Mouse (Mus musculus) urinary bladder, postnatal 25 days (tissue): ENCODE data around the gene Hesx1.
A peak's percentile ranks its signal among the peaks of the same experiment; 100 is the strongest.
"Not testable (repeated sequence)": the region's sequence is repeated elsewhere in the genome, so short reads cannot be mapped to it uniquely, and the experiment has no call there.

Experiments
- DNase-seq: peaks from one replicate; pipeline ENCODE4 v3.0.0; 2022; ENCODE audit warnings: low spot score

The Hesx1 gene

DNA sequence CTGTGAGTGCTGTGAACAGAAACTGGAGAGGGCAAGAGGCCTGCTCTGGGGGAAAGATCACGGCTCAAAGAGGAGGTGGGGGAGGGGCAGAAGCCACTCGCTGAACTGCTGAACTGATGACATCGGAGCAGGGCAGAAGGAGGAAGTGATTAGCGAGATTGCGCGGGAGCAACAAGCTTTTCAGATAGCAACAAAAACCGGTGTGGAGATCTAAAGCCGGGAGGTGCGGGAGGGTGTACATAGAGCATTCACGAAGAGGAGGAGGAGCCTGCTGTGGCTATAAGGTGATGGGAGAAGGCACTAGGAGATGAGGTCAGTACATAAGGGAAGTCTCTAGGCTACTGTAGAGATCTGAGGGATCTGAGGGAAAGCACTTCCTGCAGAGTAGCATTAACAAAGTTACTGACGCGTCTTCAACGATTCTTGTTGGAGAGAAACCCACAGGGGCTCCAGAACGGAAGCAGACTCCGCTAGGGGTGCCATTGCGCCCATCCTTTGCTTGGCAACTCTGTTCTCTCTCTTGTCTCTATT, at the start of gene Hesx1:
Gene Hesx1 (plus strand): TSS at position 206 of the 531 bp plus-strand sequence.
- peak; percentile 27 for DNase-seq

DNA sequence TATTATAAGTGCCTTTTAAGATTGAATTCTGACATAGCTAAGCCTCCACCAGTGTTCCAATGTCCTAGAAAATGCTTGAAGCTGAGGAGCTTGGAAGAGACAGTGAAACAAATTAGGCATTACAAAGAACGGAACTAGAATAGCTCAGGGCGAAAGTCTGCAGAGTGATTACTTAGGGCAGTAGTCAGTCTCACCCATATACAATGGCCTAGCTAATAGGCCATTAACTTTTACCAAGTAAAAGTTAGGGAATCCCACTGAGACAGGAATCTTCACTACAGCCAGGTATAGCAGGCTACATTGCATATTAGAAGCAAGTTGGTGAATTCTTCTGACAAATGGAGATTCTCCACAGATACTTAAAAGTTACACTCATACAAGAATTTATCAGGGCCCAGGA, 38.1 kb upstream of the Hesx1 start:
- not testable (repeated sequence) for DNase-seq

DNA sequence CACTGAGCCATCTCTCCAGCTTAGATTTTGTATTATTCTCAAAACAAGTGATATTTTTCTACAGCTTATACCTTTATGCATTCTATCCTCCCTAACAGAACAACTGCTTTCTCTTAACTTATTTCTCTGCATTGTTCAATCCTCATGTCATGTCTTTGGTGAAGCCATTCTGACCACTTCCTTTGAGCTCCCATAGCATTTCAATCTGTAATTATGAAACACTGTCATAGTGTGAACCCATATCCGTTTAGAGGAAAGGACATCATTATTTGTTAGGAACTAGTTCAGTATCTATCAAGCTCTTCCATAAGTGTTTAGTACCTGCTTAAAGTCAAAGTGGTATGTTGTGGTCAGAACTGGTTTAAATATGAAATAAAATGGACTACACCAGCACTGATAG, 33.7 kb upstream of the Hesx1 start:
- no peak for DNase-seq

DNA sequence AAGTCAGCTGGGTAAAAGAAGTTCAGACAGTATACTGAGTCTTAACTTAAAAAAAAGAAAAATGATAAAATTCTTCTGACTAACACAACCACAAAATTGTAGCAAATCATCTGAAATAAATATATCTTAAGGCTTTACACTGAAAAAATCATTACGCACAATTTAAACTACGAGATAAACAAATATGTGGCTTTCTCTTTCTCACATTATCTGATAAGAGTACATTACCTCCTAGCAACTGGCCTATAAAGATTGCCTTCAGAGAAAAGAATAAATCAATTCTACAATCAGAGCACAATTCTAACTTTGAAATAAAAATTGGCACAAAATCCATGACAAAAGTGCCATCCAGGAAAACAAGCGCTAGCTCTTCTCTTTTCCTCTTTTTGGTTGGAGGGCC, 25.1 kb upstream of the Hesx1 start:
- DNase-seq: no peak

DNA sequence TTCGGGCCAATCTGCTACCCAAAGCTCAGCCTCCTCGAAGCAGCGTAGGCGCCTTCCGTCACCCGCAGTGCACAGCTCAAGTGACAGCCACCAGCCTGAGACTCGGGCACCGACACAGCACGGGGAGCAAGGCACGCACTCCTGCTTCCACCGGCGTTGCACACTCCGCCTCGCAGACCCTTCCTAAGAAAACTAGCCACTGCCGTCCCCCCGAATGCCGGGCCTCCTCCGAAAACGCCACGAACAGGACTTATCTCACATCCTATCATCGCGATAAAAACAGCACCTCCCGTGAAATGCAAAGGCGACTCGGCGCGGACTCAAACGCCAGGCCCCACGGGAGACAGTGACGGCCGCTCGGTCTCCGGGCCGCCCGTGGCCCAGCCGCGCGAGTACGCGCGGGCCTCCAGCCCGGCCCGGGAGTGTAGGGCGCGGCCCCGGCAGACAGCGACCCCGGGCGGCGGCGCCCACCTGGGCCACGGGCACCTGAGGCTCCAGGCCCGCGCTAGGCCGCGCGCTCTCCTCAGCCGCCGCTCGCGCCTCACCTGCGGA, 24.3 kb upstream of the Hesx1 start:
- no peak for DNase-seq

DNA sequence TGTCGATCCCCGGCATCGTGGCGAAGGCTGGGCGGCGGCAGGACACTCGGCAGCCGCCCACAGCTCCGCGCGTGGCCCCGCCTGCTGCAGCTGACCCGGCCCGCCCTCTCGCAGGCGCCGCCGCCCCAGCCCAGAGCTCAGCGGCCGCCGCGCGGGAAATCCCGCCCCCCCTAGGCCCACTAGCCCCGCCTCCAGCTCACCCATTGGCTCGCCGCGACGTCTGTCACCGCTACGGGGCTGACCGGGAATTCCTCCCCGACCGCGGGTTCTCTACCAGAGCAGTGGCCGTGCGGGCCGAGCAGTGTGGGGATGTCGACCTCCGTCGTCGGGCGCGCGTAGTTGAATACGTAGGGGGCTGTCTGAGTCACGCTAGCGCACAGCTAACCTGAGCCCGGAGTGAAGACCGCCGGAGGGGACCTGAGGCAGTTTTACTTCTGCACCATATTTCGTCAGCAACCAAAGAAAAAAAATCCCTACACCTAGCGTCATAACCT, 23.7 kb upstream of the Hesx1 start:
- DNase-seq: peak; percentile 99

DNA sequence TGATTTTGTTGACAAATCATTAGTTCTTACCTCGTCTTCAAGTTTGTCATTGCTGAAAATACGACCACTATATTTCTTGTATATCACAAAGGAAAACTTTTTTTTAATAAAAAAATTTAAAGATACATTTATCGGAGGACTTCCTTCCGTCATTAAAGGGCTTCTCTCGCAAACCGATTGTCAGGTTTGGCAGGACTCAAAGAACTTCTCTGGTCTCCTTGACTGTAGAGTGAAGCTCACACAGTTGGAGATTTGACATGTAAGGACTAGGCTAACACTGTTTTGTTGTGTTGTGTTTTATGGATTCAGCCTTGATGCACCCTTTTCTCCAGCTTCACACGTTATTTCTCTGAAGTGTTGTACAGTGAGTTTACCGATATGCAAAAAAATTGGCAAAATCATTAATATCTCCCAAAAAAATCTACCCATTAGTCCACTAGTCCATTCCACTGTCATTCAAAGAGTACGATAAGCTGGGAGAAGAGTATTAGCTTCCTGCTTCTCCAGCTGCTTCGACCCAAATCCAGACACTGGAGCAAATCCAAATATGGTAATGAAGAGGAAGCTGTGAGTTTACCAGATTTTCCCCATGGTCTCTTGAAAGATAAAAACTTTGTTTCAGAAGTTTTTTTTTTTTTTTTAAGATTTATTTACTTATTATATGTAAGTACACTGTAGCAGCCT, 23.0 kb upstream of the Hesx1 start, which contains the start of gene Appl1:
Gene Appl1 (minus strand): TSS at position 127 of the 684 bp plus-strand sequence.
- no peak for DNase-seq

DNA sequence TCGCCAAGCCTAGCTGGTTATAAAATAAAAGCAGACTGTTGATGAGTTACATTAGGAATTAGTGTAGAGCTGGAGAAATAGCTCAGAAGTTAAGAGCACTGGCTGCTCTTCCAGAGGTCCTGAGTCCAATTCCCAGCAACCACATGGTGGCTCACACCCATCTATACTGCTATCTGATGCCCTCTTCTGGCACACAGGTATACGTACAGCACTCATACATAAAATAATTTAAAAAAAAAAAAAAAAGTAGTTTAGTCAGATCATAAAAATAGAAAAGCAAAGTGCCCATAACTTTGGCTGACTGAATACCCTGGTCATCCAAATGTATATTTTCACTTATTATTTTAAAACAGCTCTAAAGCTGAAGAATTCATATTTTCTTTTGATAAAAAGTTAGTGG, 21.1 kb upstream of the Hesx1 start:
- no peak for DNase-seq

DNA sequence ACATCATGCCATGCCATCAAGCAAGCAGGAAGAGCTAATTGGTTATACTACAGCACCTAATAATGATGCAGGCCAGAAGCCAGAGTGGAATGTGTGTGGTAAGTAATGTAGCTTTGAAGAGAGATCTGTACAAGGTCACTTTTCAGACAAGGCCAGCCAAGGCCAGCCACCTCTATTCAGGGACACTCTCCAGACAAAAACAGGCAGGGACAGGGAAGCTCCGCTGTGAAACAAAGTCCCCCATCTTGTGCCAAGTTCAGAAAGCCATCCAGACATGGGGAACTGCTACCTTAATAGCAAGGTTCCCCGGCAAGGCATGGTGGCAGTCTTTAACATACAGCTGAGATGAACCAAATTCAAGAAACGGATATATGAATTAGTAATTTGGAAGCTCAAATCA, 18.7 kb upstream of the Hesx1 start:
- DNase-seq: no peak

DNA sequence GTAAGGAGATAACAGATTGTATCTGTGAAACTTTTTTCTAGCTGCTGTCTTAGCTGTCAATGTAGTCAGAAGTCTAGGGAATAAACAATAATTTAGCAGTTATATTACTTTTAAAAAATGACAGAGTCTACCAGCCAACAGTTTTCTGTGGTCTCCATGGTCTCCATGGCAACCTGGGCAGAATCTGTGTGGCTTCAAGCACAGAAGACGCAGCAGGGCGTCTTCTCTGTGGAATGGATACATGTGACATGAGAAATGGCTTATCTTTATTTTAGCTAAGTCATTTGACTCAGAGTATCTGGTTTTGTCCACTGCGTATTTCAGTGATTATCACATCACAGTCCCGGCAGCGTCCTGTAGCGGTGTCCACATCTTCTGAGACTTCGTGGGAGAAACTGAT, 18.0 kb upstream of the Hesx1 start:
- DNase-seq: no peak

DNA sequence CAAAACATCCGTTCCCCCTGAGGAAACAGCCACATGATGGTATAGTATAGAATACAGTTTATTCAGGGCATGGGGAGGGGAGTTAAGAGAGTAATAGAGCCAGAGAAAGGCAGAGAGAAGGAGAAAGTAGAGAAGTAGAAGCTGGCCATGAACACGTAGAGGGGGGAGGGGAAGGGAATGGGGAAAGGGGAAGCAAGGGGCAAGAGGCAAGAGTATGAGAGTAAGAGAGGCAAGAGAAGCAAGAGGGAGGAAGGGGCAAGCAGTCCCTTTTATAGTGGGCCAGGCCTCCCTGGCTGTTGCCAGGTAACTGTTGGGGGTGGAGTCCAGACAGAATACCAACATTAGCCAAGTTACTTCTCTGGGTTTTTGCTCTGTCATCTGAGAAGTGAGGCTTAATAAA, 16.7 kb upstream of the Hesx1 start:
- DNase-seq: no peak

DNA sequence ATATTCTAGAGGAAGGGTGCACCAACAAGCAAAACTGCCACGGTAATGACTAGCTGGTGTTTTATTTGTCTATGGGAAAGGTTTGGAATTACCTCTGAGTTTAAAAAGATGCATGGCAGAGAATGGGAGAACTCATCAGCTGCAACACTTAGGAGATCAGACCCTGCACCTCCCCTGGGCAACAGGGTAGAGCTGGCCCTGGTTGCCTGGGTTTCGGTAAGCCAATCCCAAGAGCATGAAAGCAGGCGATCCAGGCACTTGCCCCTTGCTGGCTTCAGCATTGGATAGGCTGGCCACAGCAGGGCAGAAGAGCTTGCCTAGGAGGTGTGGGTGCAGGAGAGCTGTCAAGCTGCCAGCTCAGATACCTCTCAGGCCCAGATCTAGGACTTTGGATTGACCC, 14.4 kb upstream of the Hesx1 start:
- no peak for DNase-seq

DNA sequence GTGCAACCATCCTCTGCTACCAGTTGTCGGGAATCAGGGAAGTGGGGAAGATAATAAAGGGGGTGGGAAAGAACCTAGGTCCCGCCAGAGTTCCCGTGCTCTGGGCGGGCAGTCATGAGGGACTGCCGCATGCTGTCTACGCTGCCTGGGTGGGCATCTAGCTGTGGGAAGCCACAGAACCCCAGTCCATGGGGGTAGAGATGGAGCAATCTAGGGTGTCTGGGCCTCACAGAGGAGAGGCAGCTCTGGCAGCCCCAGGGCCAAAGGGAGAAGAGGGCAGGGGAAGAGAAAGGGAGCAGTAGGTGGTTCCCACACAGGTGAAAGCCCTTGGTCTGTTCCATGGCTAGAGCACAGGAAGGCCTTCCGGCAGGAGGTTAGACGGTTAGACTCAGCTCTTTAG, 13.2 kb upstream of the Hesx1 start:
- DNase-seq: no peak

DNA sequence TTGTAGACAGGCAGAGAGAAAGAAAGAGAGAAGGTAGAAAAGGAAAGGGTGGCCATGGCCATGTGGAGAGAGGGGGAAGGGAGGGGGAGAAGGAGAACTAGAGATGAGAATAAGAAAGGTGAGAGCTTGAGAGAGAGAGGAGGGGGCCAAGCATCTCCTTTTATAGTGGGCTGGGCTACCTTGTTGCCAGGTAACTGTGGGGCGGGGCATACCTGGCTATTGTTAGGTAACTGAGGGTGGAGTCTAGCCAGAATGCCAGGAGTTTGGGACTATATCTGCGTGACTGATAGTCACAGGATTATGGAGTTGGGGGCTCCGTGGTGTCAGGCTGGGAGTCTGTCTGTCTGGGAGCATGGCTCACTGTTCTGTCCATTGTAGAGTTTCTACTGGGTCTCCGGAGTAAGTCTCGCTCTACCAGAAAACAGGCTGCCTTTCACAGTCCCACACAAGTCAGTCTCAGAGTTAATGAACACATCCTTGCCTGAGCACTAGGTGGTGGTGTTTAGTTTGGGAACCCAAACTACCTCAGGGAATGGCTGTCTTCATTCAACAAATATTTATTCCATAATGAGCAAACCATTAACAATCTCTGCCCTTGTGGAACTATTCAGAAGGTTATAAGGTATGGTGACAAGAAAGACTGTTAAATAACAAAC, 12.6 kb upstream of the Hesx1 start:
- no peak for DNase-seq

DNA sequence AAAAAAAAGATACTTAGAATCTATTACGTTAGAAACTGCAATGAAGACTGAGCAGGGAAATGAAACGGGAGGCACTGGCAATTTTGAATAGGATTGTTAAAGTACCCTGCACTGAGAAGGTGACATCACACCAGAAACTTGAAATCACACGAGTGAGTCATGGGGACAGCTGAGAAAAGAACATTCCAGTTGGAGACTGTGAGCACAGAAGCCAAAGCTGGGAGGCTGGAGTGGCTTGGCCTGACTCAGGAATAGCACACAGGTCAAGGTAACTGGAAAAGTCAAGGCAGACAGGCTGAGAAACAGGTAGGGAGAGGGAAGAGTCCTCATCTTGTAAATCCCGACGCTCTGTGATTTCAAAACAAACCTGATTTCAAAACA, 12.1 kb upstream of the Hesx1 start:
- DNase-seq: no peak

DNA sequence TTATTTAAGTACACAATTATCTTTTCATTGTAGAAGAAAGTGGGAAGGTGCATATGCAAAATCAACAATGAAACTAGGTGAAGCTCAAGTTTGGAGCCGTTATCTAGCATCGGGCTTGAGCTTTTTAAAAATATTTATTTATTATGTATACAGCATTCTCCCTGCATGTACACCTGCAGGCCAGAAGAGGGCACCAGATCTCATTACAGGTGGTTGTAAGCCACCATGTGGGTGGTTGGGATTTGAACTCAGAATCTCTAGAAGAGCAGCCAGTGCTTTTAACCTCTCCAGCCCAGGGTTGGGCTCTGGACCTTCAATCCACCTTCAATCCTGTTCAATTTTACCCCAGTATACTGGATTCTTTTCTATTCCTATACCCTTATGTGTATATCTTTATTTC, 5.5 kb upstream of the Hesx1 start:
- no peak for DNase-seq

DNA sequence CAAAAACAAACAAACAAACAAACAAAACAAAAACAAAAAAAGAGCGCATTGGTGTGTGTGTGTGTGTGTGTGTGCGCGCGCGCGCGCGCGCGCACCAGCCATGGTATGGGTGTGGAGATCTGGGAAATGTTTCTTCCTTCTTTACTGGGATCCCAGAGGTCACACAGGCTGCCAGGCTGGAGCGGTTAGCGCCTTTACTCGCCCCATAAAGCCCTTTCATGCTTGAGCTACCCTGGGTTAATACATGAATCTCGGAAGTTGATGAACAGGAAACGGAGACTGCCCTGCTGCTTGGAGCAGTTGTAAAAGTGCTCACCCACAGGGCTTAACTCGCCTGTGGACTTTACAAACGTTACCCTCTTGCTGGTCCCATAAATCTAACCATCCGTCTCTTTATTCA, 2.6 kb upstream of the Hesx1 start:
- no peak for DNase-seq

DNA sequence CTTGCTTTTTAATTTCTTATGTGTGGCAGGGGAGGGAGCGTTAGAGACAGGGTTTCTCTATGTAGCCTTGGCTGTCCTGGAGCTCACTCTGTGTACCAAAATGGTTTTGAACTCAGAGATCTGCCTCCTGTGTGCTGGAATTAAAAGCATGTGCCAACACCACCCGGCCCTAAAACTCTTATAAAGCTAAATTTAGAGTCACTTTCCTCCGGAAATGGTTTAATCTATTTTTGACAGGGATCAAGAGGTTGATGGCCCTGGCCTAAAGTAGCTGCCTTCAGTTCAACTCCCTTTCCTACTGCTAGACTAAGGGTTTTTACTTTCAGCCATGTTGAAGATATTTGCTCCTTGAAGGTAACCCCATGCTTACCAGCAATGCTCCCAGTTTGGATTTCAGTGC, 789 bp upstream of the Hesx1 start:
- DNase-seq: no peak

DNA sequence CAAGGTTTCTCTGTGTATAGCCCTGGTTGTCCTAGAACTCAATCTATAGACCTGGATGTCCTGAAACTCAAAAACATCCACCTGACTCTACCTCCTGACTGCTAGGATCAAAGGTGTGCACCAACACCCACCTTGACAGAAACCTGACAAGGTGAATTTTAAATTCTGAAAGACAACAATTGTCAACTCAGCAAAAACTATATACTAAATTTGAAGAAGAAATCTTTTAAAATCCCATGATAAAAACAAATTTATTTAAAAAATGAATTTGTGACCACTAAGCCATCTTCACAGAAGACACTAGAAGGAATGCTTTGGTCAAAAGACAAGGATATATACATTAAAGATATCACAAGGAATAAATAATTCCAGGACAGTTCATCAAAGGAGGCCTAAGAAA, 2.0 kb downstream of the Hesx1 start:
- DNase-seq: no peak

DNA sequence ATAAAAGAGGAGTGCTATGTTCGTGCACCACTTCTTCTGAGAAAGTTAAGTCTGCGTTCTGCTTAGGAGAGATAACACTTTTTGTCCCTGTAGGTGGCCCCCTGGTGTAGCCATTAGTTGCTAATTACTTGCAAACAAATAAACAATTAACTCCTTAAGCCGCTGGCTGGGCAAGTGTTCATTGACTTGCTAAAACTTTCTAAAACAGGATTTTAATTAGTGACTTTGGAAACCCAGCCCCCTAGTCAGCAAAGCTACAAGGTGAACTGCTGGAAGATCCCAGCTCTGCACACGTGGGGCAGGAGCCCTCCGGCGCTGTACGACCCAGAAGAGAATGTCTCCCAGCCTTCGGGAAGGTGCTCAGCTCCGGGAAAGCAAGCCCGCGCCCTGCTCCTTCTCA, 6.2 kb downstream of the Hesx1 start:
- DNase-seq: no peak

DNA sequence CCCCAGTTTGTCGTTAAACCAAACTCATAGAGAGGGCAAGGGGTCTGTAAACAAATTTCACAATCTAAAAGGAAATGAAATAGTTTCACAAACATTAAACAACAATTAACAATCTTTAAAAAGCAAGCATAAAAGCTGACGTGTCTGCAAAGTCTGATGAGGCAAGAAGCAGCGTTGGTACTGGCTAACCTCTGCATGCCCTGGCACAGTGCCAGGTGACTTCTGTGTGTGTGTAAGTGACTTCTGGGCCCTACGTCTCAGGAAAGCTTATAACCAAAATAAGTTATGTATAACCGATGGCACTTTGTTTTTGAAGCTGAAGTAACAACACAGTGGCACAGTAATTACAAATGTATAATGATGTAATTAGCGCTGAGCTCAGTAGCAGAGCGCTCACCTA, 10.7 kb downstream of the Hesx1 start:
- DNase-seq: no peak

DNA sequence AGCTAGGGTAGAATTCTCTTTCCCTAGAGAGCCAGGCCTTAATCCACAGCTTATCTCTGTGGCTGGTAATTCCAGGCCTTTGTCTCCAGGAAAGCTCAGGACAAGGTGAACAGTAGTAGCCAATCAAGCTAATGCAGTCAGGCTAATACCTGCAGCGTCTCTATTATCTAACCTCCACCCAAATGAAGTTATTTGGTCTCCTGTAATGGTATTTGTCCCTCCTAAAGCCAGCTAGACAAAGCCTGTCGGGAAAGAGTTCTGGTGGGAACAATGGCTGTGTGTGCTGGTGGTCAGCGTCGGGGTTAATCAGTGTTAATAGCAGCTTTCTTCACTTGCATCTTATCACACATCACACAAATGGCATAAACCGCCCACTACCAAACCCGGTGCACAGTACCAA, 11.7 kb downstream of the Hesx1 start:
- no peak for DNase-seq

DNA sequence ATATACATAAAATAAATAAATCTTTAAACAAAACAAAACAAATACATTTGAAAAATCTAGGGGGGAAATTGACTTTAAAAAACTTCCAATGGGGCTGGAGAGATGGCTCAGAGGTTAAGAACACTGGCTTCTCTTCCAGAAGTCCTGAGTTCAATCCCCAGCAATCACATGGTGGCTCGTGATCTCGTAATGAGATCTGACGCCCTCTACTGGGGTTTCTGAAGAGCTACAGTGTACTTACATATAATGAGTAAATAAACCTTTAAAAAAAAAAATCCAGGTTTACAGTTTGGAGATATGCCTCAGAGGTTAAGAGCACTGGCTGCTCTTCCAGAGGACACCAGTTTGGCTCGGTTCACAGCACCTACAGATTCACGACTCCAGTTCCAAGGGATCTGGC, 17.3 kb downstream of the Hesx1 start:
- DNase-seq: no peak
